Mouse (Mus musculus) brain, embryonic 14.5 days (tissue): ENCODE measurements at regions not wholly inside any gene's neighbourhood (a gene's known extent, or its start where the extent isn't known, plus 50 kb on each side); places are given as distances from the start of the nearest gene placed in this dataset.

ENCODE experiments used
- CTCF ChIP-seq: fragments of 200-500 bp; IDR thresholded peaks from 2 replicates; pipeline ENCODE4 v1.5.1; 2012; ENCODE audit warnings: inconsistent platforms, mild to moderate bottlenecking, moderate library complexity, borderline replicate concordance; ENCODE audit not compliant: insufficient read depth, insufficient read length; ENCODE audit errors: extremely low read depth
- POLR2A ChIP-seq: fragments of 200-500 bp; IDR thresholded peaks from 2 replicates; pipeline ENCODE4 v1.6.1; 2012; ENCODE audit warnings: mild to moderate bottlenecking, inconsistent platforms, borderline replicate concordance; ENCODE audit not compliant: poor library complexity, insufficient read depth, insufficient read length, severe bottlenecking; ENCODE audit errors: extremely low read depth

- peak; percentile 69 for TF ChIP-seq CTCF
- TF ChIP-seq POLR2A = no peak
Measured at GRCm38 (mm10) chr14:67584456-67585048, 1575.5 kb upstream of the Gulo start.
